8 mouse cellular contexts compared by ENCODE assay signal in the genomic region with DNA sequence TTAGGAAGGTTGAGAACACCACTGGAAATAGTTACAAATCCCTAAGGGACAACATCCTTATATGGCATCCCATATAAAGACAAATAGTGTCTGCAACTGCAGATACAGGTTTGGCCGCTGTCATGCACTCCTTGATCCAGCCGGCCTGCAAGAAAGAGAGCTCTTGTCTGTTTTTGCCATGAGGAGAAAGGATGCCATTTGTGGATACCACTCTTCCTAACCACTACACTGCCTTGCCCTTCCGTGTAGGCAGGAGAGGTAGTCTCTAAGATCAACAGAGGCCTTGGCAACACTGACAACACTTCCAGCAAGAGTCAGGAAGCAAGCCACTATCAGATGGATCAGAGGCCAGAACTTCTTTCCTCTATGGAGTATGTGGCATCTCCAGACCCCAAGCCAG. TPM values are rescaled to one million over a fixed set of nuclear protein-coding genes. Genes with fewer than 3 reads are reported as not detected.
DNase-seq lines count a peak whose midpoint lies in the region; ATAC-seq and TF ChIP-seq lines count a peak whose summit lies in the region.

Gene Ccdc78 (plus strand): TSS at position 301 of the 400 bp plus-strand sequence.

- peak within 1 kb of the TSS; percentile 61; the same call in 1 of the 2 replicates for H3K27ac ChIP-seq in heart, postnatal 0 days (ENCODE audit: low read depth)
- H3K27ac ChIP-seq in bone marrow, adult 2 months (ENCODE audit: control insufficient read depth, insufficient read depth, low read depth, low read length, poor library complexity), result peak within 1 kb of the TSS; percentile 76
- peak within 1 kb of the TSS; percentile 84 for H3K27ac ChIP-seq in hindbrain, embryonic 11.5 days (ENCODE audit: low read depth, low read length)
- peak within 1 kb of the TSS; percentile 73 for H3K27ac ChIP-seq in midbrain, embryonic 11.5 days (ENCODE audit: low read depth, low read length)

- TF ChIP-seq CTCF in heart, postnatal 0 days (IDR thresholded peaks at IDR 0.05; ENCODE audit: low read depth), result no peak
- no peak for TF ChIP-seq CTCF in bone marrow, adult 2 months (IDR thresholded peaks at IDR 0.05; ENCODE audit: control insufficient read depth, insufficient read depth, low read length)

- H3K9ac ChIP-seq in heart, postnatal 0 days (replicated peaks; ENCODE audit: low read depth, low read length), result peak within 1 kb of the TSS; percentile 55; the same call in 1 of the 2 replicates
- H3K9ac ChIP-seq in hindbrain, embryonic 11.5 days (ENCODE audit: low read depth, low read length), result peak within 1 kb of the TSS; percentile 67
- peak within 1 kb of the TSS; percentile 89 for H3K9ac ChIP-seq in midbrain, embryonic 11.5 days (ENCODE audit: low read length)

- peaks cover 35% of the 10 kb centered on the region for H3K36me3 ChIP-seq in heart, postnatal 0 days (replicated peaks; ENCODE audit: control insufficient read depth, insufficient read depth, low read length)
- H3K36me3 ChIP-seq in hindbrain, embryonic 11.5 days (ENCODE audit: control insufficient read depth, insufficient read depth, low read length), result no peaks in the 10 kb centered on the region; the same call in 1 of the 2 replicates
- H3K36me3 ChIP-seq in midbrain, embryonic 11.5 days (ENCODE audit: control insufficient read depth, insufficient read depth, low read length), result peaks cover 22% of the 10 kb centered on the region

- TF ChIP-seq EP300 in heart, postnatal 0 days (IDR thresholded peaks at IDR 0.05; ENCODE audit: low read depth), result no peak

- TF ChIP-seq POLR2A in bone marrow, adult 2 months (IDR thresholded peaks at IDR 0.05; ENCODE audit: borderline replicate concordance, control insufficient read depth, low read depth, low read length), result no peak

- peaks cover 10% of the 10 kb centered on the region for H3K4me1 ChIP-seq in heart, postnatal 0 days (ENCODE audit: control insufficient read depth, insufficient read depth)
- H3K4me1 ChIP-seq in bone marrow, adult 2 months (ENCODE audit: control insufficient read depth, insufficient read depth, low read length), result peaks cover 2% of the 10 kb centered on the region
- H3K4me1 ChIP-seq in hindbrain, embryonic 11.5 days (replicated peaks; ENCODE audit: control insufficient read depth, insufficient read depth, low read length), result peaks cover 10% of the 10 kb centered on the region
- peaks cover 25% of the 10 kb centered on the region for H3K4me1 ChIP-seq in midbrain, embryonic 11.5 days (ENCODE audit: control insufficient read depth, insufficient read depth, low read length)

- H3K27me3 ChIP-seq in heart, postnatal 0 days (ENCODE audit: control insufficient read depth, insufficient read depth, low read length), result no peaks in the 10 kb centered on the region
- no peaks in the 10 kb centered on the region for H3K27me3 ChIP-seq in hindbrain, embryonic 11.5 days (ENCODE audit: control insufficient read depth, insufficient read depth, low read length)
- H3K27me3 ChIP-seq in midbrain, embryonic 11.5 days (ENCODE audit: control insufficient read depth, insufficient read depth, low read length), result no peaks in the 10 kb centered on the region

- H3K9me3 ChIP-seq in heart, postnatal 0 days (replicated peaks; ENCODE audit: control insufficient read depth, low read length), result no peaks in the 10 kb centered on the region
- no peaks in the 10 kb centered on the region for H3K9me3 ChIP-seq in hindbrain, embryonic 11.5 days (ENCODE audit: control insufficient read depth, low read length)
- H3K9me3 ChIP-seq in midbrain, embryonic 11.5 days (ENCODE audit: control insufficient read depth, low read length), result no peaks in the 10 kb centered on the region

- ATAC-seq in heart, postnatal 0 days (ENCODE audit: insufficient read depth, low read depth), result no peak
- no peak for ATAC-seq in hindbrain, embryonic 11.5 days (ENCODE audit: low FRiP score)
- ATAC-seq in midbrain, embryonic 11.5 days (ENCODE audit: low FRiP score), result no peak

- peak within 1 kb of the TSS; percentile 71 for H3K4me3 ChIP-seq in heart, postnatal 0 days (ENCODE audit: low read depth, low read length)
- H3K4me3 ChIP-seq in bone marrow, adult 2 months (replicated peaks; ENCODE audit: control insufficient read depth, low read depth, low read length), result peak within 1 kb of the TSS; percentile 94
- H3K4me3 ChIP-seq in hindbrain, embryonic 11.5 days (ENCODE audit: low read depth, low read length), result peak within 1 kb of the TSS; percentile 73
- peak within 1 kb of the TSS; percentile 66 for H3K4me3 ChIP-seq in midbrain, embryonic 11.5 days (ENCODE audit: low read depth, low read length)

- H3K4me2 ChIP-seq in heart, postnatal 0 days (ENCODE audit: low read depth, low read length), result peak within 1 kb of the TSS; percentile 84
- peak within 1 kb of the TSS; percentile 74 for H3K4me2 ChIP-seq in hindbrain, embryonic 11.5 days (replicated peaks; ENCODE audit: low read depth, low read length)
- peak within 1 kb of the TSS; percentile 57 for H3K4me2 ChIP-seq in midbrain, embryonic 11.5 days

- no peak for DNase-seq in heart, postnatal 0 days (ENCODE audit: low spot score)
- no peak for DNase-seq in heart, adult 18-20 months
- no peak for DNase-seq in hindbrain, embryonic 11.5 days (ENCODE audit: low spot score)
- DNase-seq in midbrain, embryonic 11.5 days (ENCODE audit: low spot score, missing footprints), result no peak
- no peak for DNase-seq in thymus, postnatal 4 days
- DNase-seq in right cerebral cortex, postnatal 14 days, result no peak
- no peak for DNase-seq in left cerebral cortex, postnatal 14 days (ENCODE audit: low spot score in 2 of 2)

- 71% methylated on average over 3 of the region's 3 CpGs for WGBS in heart, postnatal 0 days
- WGBS in bone marrow, adult 2 months, result 83% methylated on average over 3 of the region's 3 CpGs
- 85% methylated on average over 3 of the region's 3 CpGs for WGBS in hindbrain, embryonic 11.5 days
- 89% methylated on average over 3 of the region's 3 CpGs for WGBS in midbrain, embryonic 11.5 days

- intact Hi-C loops in left cerebral cortex, postnatal 14 days (cut with DNase I), result no loop called here

RNA-seq across cellular contexts. Expression of gene Ccdc78, which starts in this region (rescaled TPM):
- total RNA-seq in heart, postnatal 0 days (2014; rRNA removed; ENCODE audit: low replicate concordance), result not detected in 2 replicates
- polyA plus RNA-seq in heart, postnatal 0 days (2015; fragmentation: Nextera tagmentation; extraction: Ambion mirVana), result 0.12 and 0.55 TPM in 2 replicates
- under 1 TPM in 1 of 2 experiments, not detected in 1; 0.39 TPM for total RNA-seq in heart, adult 18-20 months (2021)
- polyA plus RNA-seq in bone marrow, adult 2 months (2011; ENCODE audit: insufficient read depth, insufficient read length, low replicate concordance, missing spikeins), result not detected in 2 replicates
- polyA plus RNA-seq in hindbrain, embryonic 11.5 days (2014; fragmentation: Nextera tagmentation; extraction: Ambion mirVana), result 0.42 TPM in 1 of 2 replicates, not detected in the other
- polyA plus RNA-seq in midbrain, embryonic 11.5 days (2014; fragmentation: Nextera tagmentation; extraction: Ambion mirVana), result 0.11 and 0.34 TPM in 2 replicates
- not detected for total RNA-seq in left cerebral cortex, postnatal 14 days (2021)
